22 mouse cellular contexts compared by ENCODE assay signal in genomic region chr4:101422996-101423395, GRCm38 (mm10). TPM values are rescaled to one million over a fixed set of nuclear protein-coding genes. Genes with fewer than 3 reads are reported as not detected.
A peak's percentile ranks its signal among the peaks of the same experiment; 100 is the strongest.
DNase-seq lines count a peak whose midpoint lies in the region; ATAC-seq and TF ChIP-seq lines count a peak whose summit lies in the region.
"Had no signal": no experiment of that assay in that cellular context is flagged by ENCODE, and none has a peak within 500 bp of the region (broad histone marks: within the 10 kb centered on the region; RNA-seq: fewer than 3 reads in every experiment).

No protein-coding gene starts in this region.

- 61% methylated on average over 8 of the region's 10 CpGs for WGBS in hindbrain, postnatal 0 days
- WGBS in hindbrain, embryonic 14.5 days, result 87% methylated on average over 10 of the region's 10 CpGs
- 72% methylated on average over 10 of the region's 10 CpGs for WGBS in liver, postnatal 0 days (ENCODE audit: insufficient replicate concordance)

- DNase-seq in embryo, embryonic 10 days (ENCODE audit: low spot score), result peak; percentile 12
- no peak for DNase-seq in embryo, embryonic 11 days
- peak; percentile 72 for DNase-seq in hindbrain, postnatal 0 days (ENCODE audit: low spot score)
- no peak for DNase-seq in hindbrain, embryonic 14.5 days (ENCODE audit: low spot score)
- DNase-seq in cerebellum, adult 9-11 months, result peak; percentile 91
- DNase-seq in liver, postnatal 0 days, result no peak
- DNase-seq: adrenal gland, postnatal 10 days; heart, postnatal 14 days; kidney, adult 8-10 months; kidney, postnatal 4 days; thymus, postnatal 36 days had no signal

- peak overlapping the region; percentile 48; the same call in 1 of the 2 replicates for H3K27ac ChIP-seq in hindbrain, postnatal 0 days
- no peak overlapping the region for H3K27ac ChIP-seq in hindbrain, embryonic 14.5 days
- no peak overlapping the region for H3K27ac ChIP-seq in liver, postnatal 0 days (ENCODE audit: low read depth)
- H3K27ac ChIP-seq: embryonic facial prominence, embryonic 13.5 days; limb, embryonic 13.5 days; liver, embryonic 14.5 days; macrophage; midbrain, embryonic 13.5 days had no signal

- H3K9ac ChIP-seq in hindbrain, postnatal 0 days (replicated peaks; ENCODE audit: low read length), result no peak overlapping the region
- no peak overlapping the region for H3K9ac ChIP-seq in hindbrain, embryonic 14.5 days
- no peak overlapping the region for H3K9ac ChIP-seq in liver, postnatal 0 days (replicated peaks)
- H3K9ac ChIP-seq: embryonic facial prominence, embryonic 13.5 days; heart, embryonic 12.5 days; limb, embryonic 13.5 days; liver, embryonic 14.5 days; midbrain, embryonic 13.5 days had no signal

- H3K4me3 ChIP-seq in hindbrain, postnatal 0 days (ENCODE audit: low read length), result no peak overlapping the region
- no peak overlapping the region for H3K4me3 ChIP-seq in hindbrain, embryonic 14.5 days (replicated peaks; ENCODE audit: low read length)
- H3K4me3 ChIP-seq in liver, postnatal 0 days (ENCODE audit: low read depth, low read length), result no peak overlapping the region
- H3K4me3 ChIP-seq: embryonic facial prominence, embryonic 13.5 days; heart, embryonic 12.5 days; limb, embryonic 13.5 days; midbrain, embryonic 13.5 days; myocyte had no signal

- H3K9me3 ChIP-seq in hindbrain, postnatal 0 days (ENCODE audit: low read length), result no peaks in the 10 kb centered on the region
- H3K9me3 ChIP-seq in hindbrain, embryonic 14.5 days (ENCODE audit: control insufficient read depth, low read length), result no peaks in the 10 kb centered on the region
- no peaks in the 10 kb centered on the region for H3K9me3 ChIP-seq in liver, postnatal 0 days (ENCODE audit: low read length)
- H3K9me3 ChIP-seq: embryonic facial prominence, embryonic 13.5 days; heart, embryonic 12.5 days; limb, embryonic 13.5 days; midbrain, embryonic 13.5 days had no signal

- ATAC-seq in hindbrain, postnatal 0 days, result peak; percentile 46; the same call in 1 of the 2 replicates
- no peak for ATAC-seq in hindbrain, embryonic 14.5 days (ENCODE audit: low FRiP score)
- ATAC-seq in cerebellum, adult (ENCODE audit: insufficient number of reproducible peaks, low FRiP score, low TSS enrichment), result peak; percentile 80
- ATAC-seq in liver, postnatal 0 days, result no peak
- ATAC-seq in CD4-positive, CD25-positive, alpha-beta regulatory T cell, adult 4 months, result no peak
- ATAC-seq: inflammation-experienced regulatory T-cells, adult 6 months; midbrain, embryonic 13.5 days; Patski had no signal

- H3K27me3 ChIP-seq in hindbrain, postnatal 0 days (ENCODE audit: insufficient read depth, low read length), result no peaks in the 10 kb centered on the region
- H3K27me3 ChIP-seq in hindbrain, embryonic 14.5 days (ENCODE audit: control insufficient read depth, insufficient read depth, low read length), result peaks cover 9% of the 10 kb centered on the region
- H3K27me3 ChIP-seq in liver, postnatal 0 days (ENCODE audit: insufficient read depth, low read length), result peaks cover 11% of the 10 kb centered on the region
- H3K27me3 ChIP-seq: embryonic facial prominence, embryonic 13.5 days; heart, embryonic 12.5 days; Patski had no signal

- H3K36me3 ChIP-seq in hindbrain, postnatal 0 days (ENCODE audit: insufficient read depth, low read length), result no peaks in the 10 kb centered on the region
- H3K36me3 ChIP-seq in hindbrain, embryonic 14.5 days (replicated peaks; ENCODE audit: control insufficient read depth, insufficient read depth), result no peaks in the 10 kb centered on the region
- no peaks in the 10 kb centered on the region for H3K36me3 ChIP-seq in liver, postnatal 0 days (replicated peaks; ENCODE audit: insufficient read depth, low read length)
- H3K36me3 ChIP-seq: embryonic facial prominence, embryonic 13.5 days; limb, embryonic 13.5 days; midbrain, embryonic 13.5 days had no signal

- H3K4me1 ChIP-seq in hindbrain, postnatal 0 days (ENCODE audit: insufficient read depth, low read length), result peaks cover 4% of the 10 kb centered on the region; the same call in 1 of the 2 replicates
- H3K4me1 ChIP-seq in hindbrain, embryonic 14.5 days (replicated peaks; ENCODE audit: control insufficient read depth, insufficient read depth, low read length), result peaks cover 6% of the 10 kb centered on the region; the same call in 1 of the 2 replicates
- H3K4me1 ChIP-seq in liver, postnatal 0 days (ENCODE audit: insufficient read depth), result peaks cover 4% of the 10 kb centered on the region; the same call in 1 of the 2 replicates

- TF ChIP-seq EP300 in liver, postnatal 0 days (IDR thresholded peaks at IDR 0.05; ENCODE audit: low read depth), result no peak

- no peak for TF ChIP-seq CTCF in hindbrain, postnatal 0 days (IDR thresholded peaks at IDR 0.05; ENCODE audit: low read depth)
- TF ChIP-seq CTCF in liver, postnatal 0 days (IDR thresholded peaks at IDR 0.05; ENCODE audit: low read depth), result no peak

- no peak overlapping the region for H3K4me2 ChIP-seq in hindbrain, postnatal 0 days (ENCODE audit: low read depth, low read length)
- no peak overlapping the region for H3K4me2 ChIP-seq in hindbrain, embryonic 14.5 days (replicated peaks)
- H3K4me2 ChIP-seq in liver, postnatal 0 days (ENCODE audit: low read depth, low read length), result no peak overlapping the region
- H3K4me2 ChIP-seq: embryonic facial prominence, embryonic 13.5 days; heart, embryonic 12.5 days; limb, embryonic 13.5 days; midbrain, embryonic 13.5 days had no signal

RNA-seq across cellular contexts. Expression of gene Ak4, which starts 3.9 kb away (rescaled TPM):
- total RNA-seq in hindbrain, postnatal 0 days (2014; rRNA removed), result 18.6 and 23.6 TPM in 2 replicates
- polyA plus RNA-seq in hindbrain, postnatal 0 days (2015; fragmentation: Nextera tagmentation; extraction: Ambion mirVana), result 8.2 and 8.4 TPM in 2 replicates
- 3.2 and 4.2 TPM in 2 replicates for polyA plus RNA-seq in hindbrain, embryonic 14.5 days (2014; fragmentation: Nextera tagmentation; extraction: Ambion mirVana)
- polyA plus RNA-seq in liver, postnatal 0 days (2015; fragmentation: Nextera tagmentation; extraction: Ambion mirVana), result 27.1 and 31.3 TPM in 2 replicates
- under 1 TPM; 0.09 to 0.99 TPM for polyA plus RNA-seq in CD4-positive, CD25-positive, alpha-beta regulatory T cell, adult 4 months (2017; shearing (Covaris generic))

Comparison
In these comparisons a context has a peak if more than half of its experiments do, and no peak if none do; other contexts are left out.
1. DNase-seq: peak in embryo, embryonic 10 days (single experiment), hindbrain, postnatal 0 days (single experiment) and cerebellum, adult 9-11 months (single experiment); none in embryo, embryonic 11 days (single experiment), hindbrain, embryonic 14.5 days (single experiment) and liver, postnatal 0 days (single experiment).
2. ATAC-seq: peak in hindbrain, postnatal 0 days (single experiment) and cerebellum, adult (single experiment); none in hindbrain, embryonic 14.5 days (single experiment), liver, postnatal 0 days (single experiment) and CD4-positive, CD25-positive, alpha-beta regulatory T cell, adult 4 months (single experiment).